Mouse (Mus musculus) lung, postnatal 4 days (tissue): ENCODE measurements around the gene Trim33.

Experiments
- DNase-seq, 2 experiments: peaks; one replicate each; pipeline ENCODE4 v3.0.0; 2021

Gene Trim33

GRCm38 (mm10) chr3:103364182-103364945, 85.3 kb downstream of the Trim33 start:
- DNase-seq, result no peak

DNA sequence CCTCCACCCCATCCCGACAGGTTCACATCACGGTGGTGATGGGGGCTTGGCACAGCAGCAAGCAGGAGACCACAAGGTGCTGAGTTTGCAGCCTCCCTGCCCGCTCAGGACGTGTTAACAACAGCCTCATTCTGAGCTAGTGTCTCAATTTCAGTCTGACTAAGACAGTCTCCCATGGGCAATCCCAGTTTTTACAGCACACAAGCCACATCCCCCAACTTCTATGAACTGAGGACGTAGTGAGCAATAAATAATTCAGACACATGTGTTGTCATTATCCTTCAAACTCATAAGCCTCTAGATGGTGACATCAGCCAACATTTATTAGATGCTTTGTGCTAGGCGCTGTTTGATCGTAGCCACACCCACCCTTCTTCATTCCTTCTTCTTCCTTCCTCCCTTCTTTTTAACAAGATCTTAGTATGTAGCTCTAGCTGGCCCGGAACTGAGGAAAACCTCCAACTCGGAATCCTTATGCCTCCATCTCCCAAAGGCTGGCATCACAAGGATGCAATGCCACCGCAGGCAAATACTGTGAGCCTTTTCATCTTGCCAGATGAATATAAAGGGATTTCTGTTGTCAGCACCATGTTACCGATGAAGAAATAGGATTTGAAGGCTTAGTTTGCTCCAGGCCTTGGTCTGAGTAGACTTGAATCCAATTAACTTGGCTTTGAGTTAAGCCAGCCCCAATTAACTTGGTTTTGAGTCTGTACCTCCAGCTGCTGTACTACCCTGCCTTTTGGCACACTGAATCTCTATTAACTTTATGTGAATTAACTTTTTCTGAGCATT, 88.3 kb downstream of the Trim33 start:
- no peak for DNase-seq

GRCm38 (mm10) chr3:103368731-103369130, 89.6 kb downstream of the Trim33 start:
- no peak for DNase-seq

DNA sequence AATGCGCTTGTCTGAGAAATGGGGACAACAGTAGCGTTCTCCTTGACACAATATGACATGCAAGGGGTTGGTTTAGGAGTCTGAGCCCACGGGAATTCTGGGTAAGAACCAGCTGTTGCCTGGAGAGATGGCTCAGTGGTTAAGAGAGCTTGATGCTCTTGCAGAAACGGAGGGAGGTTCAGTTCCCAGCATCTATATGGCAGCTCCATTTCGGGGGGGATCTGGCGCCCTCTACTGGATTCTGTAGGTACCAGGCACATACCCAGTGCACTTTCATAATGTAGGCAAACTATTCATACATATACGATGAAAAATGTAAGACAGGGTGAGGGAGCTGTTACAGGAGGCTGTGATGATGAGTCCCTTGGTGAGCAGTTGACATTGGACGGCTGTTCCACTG, 94.9 kb downstream of the Trim33 start:
- peak; percentile 46 to 71 for DNase-seq

- no peak for DNase-seq
Measured at GRCm38 (mm10) chr3:103375181-103375855, 96.2 kb downstream of the Trim33 start.

GRCm38 (mm10) chr3:103378018-103378417, 98.9 kb downstream of the Trim33 start:
- peak in 1 of 2 experiments; percentile 32 for DNase-seq

- DNase-seq, result no peak
Measured at GRCm38 (mm10) chr3:103379371-103379770, 100.3 kb downstream of the Trim33 start.

- DNase-seq, result no peak
Measured at GRCm38 (mm10) chr3:103380814-103381213, 101.7 kb downstream of the Trim33 start.

- DNase-seq, result no peak
Measured at GRCm38 (mm10) chr3:103381441-103381840, 102.3 kb downstream of the Trim33 start.

DNA sequence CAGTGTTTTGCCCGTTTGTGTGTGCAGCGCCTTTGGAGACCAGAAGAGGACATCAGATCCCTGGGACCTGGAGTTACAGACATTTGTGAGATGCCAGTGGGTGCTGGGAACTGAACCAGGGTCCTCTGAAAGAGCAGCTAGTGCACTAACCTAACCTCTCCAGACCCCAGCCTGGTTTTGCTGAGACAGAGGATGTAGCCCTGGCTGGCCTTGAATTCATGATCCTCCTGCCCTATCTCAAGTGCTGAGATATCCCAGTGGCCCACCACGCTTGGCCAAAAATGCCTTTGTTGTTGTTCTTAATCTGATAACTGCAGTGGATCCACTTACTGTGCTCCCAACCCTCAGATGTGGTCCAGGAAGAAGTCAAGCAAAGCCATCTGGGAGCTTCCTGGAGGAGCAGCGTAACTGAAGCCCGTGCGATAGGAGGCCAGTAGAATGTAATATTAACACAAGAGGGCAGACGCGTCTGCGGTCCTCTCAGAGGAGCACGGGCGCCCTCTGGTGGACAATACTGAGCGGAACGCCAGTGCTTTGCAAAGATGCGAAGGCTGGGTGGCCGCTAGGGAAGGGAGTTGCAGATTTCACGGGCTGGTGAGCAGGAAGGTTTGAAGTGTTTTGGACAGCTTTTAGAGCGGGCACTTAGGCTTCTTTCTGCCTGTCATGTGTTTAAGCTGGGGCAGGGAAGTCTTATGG, 103.9 kb downstream of the Trim33 start:
- DNase-seq, result peak; percentile 91 to 94

- DNase-seq, result no peak
Measured at GRCm38 (mm10) chr3:103384486-103384885, 105.4 kb downstream of the Trim33 start.

DNA sequence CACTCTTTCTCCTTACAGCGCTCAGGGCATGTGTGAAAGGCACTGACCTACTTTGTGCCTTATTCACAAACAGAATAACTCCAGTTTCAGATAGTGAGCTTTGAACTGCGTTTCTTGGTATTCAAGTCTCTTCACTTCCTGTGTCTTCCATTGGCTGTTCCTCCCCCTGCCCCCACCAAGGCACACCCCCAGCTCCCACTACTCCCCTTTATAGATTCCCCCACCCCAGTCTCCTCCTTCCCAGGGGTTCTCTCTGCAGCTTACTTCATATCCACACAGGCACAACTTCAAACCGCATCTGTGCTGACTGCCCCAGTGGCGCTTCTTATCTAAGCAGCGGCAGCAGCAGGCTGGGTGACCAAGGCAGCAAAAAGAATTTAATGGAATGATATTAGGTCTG, 105.9 kb downstream of the Trim33 start:
- no peak for DNase-seq

DNA sequence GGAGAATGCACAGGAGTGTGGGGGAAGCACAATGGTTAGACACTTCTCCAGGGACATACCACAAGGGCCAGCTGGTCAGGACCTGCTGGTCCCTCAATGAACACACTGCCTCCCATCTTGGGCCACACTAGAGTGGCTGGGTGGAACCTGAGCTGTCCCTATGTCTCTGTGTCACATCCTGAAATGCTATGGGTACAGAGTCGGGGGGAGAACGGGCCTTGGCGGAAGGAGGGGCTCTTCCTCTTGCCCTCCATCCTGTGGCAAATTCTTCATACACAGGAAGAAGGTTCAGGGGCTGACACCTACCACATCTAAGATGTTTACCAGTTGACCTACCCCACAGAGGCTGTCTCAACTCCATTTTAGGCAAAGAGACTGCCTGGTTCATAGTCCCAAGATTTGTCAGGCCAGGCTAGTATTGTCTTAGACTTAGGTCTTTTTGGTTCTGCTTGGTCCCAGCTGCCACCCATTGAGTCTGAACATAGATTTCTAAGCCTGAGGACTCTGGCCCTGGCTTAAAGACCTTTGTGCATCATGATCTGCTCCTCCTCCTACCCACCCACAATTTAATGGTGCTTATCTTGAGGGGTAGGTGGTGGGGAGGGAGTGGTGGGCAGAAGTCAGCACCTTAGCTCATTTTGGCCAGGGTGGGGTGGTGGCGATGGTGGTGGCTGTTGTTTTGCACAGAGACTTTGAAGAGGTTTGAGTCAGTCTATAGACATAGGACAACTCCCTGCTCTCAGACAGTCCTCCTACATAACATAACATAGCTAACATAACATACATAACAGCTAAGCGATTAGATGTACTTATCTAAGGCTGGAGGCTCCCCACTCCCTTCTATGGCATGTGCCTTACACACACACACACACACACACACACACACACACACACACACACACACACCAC, 106.5 kb downstream of the Trim33 start:
- DNase-seq, result peak in 1 of 2 experiments; percentile 62

- peak; percentile 37 to 61 for DNase-seq
Measured at GRCm38 (mm10) chr3:103386292-103387031, 107.4 kb downstream of the Trim33 start.

DNA sequence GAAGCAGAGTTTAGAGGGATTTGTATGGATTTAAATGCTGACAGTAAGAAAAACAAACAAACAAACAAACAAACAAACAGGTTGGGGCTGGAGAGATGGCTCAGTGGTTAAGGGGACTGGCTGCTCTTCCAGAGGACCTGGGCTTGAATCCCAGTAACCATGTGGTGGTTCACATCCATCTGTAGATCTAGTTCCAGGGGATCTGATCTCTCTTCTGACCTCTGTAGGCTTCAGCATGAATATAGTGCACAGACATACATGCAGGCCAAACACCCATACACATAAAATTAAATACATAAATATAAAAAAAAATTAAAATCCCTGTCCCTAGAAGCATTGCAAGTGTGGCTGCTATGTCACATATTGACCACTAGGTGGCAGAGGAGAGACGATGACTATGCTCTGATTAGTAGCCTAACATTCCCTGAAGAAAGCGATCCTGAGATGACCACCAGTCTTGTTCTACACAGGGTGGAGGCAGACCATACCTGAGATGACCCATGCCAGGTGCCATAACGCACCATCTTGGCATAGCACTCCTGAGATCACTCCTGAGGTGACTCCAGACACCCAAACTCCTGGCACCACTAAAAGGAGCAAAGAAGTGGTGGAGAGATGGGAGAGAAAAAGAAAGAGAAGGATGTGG, 113.6 kb downstream of the Trim33 start:
- peak in 1 of 2 experiments; percentile 48 for DNase-seq

GRCm38 (mm10) chr3:103393283-103394060, 114.4 kb downstream of the Trim33 start:
- DNase-seq, result no peak

DNA sequence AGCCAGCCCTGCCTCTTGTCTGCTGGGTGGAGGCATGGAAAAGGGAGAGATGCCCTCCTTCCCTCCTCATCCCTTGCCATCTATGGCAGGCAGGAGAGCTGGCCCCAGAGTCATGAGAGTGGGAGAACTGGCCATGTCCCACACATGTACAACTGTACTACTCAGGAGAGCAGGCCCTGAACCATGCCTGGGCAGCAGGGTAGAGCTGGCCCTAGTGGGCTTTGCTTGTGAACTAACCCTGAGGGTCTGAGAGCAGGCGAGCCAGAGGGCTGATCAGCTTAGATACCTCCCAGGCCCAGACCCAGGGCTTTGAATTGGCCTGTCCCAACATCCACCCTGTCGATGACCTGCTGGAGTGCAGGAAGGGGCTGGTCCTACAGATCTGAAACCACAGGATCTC, 115.0 kb downstream of the Trim33 start:
- DNase-seq, result no peak

GRCm38 (mm10) chr3:103397523-103397922, 118.4 kb downstream of the Trim33 start:
- DNase-seq, result no peak

DNA sequence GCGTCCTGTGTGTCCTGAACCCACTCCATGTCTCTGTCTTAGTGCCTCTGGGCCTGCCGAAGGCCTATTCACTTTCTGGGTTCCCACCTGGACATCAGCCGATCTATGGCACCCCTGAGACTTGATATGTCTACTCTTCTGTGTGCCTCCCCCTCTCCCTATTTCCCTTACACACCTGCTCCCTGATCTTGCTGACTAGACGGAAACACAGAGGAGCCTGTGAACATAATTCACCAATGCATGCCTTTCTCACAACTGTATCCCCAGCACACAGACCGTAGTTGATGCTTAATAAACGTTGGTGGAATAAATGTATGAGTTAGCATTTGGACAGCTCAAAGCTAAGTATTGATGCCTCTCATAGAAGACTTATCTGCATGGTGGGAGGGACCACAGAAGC, 121.7 kb downstream of the Trim33 start:
- DNase-seq, result no peak
